Mouse (Mus musculus): Measurements from ENCODE around the gene Kmt2e.

DNA sequence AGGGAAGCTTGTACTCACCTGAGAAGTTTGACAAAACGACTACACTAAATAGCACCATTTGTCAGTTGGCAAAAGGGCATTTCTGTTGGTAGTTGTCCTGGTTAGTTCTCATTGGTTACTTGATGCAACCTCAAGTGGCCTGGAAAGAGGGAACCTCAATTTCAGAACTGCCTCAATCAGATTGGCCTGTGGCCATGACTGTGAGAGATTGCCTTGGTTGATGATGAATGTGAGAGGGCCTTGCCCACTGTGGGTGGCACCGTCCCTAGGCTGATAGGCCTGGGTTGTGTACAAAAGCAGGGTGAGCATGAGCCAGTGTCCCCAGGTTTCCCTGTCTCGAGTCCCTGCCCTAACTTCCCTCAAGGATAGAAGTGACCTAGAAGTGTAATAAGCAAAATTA, 33.4 kb upstream of the Kmt2e start:
- TF ChIP-seq GATA2 (IDR thresholded peaks at IDR 0.05; ENCODE audit: borderline replicate concordance, low read depth, low read length) (no peak), CTCF (IDR thresholded peaks at IDR 0.05; ENCODE audit: low read depth, low read length) (no peak), GATA1 (IDR thresholded peaks at IDR 0.05; ENCODE audit: borderline replicate concordance, low read length) (no peak)
